Mouse (Mus musculus) adrenal gland, adult 8-10 months (tissue): Measurements from ENCODE around the gene Cd3e. TPM values are rescaled to one million over a fixed set of nuclear protein-coding genes. Genes with fewer than 3 reads are reported as not detected.
"Not testable (repeated sequence)": the region's sequence is repeated elsewhere in the genome, so short reads cannot be mapped to it uniquely, and the experiment has no call there.

Experiments
- DNase-seq: peaks from one replicate; pipeline ENCODE4 v3.0.0; 2022
- total RNA-seq, 4 experiments: library from RNA; stranded (reverse); gene quantifications; 2 replicates each; pipeline ENCODE4 v1.2.4; 2022

Cd3e gene
- total RNA-seq, 4 experiments from 2014 or later, result 0.56 to 2.7 (median 1.7) TPM

GRCm38 (mm10) chr9:44977813-44978212 is 31.6 kb downstream of the Cd3e start:
- DNase-seq, result no peak

GRCm38 (mm10) chr9:44969450-44969849 is 40.0 kb downstream of the Cd3e start:
- no peak for DNase-seq

GRCm38 (mm10) chr9:44967763-44968162 is 41.7 kb downstream of the Cd3e start:
- not testable (repeated sequence) for DNase-seq

GRCm38 (mm10) chr9:44966815-44967242 is 42.6 kb downstream of the Cd3e start:
- peak; percentile 77 for DNase-seq

GRCm38 (mm10) chr9:44965833-44966466 is 43.5 kb downstream of the Cd3e start:
- no peak for DNase-seq

- DNase-seq, result peak; percentile 98
Observed at GRCm38 (mm10) chr9:44965126-44965832, 44.1 kb downstream of the Cd3e start, which contains the start of gene Ube4a. TSS of gene Ube4a (minus strand) at chr9:44965600.

GRCm38 (mm10) chr9:44954432-44954831 is 55.0 kb downstream of the Cd3e start:
- DNase-seq, result no peak

Other genes with a start within 250 kb of the Cd3e start
- gene Arcn1, start 241.8 kb downstream of the Cd3e start, total RNA-seq, result 100 to 1,000 TPM; 172 to 185 (median 176) TPM
- 100 to 1,000 TPM in 2 of 4 experiments, 10 to 100 TPM in 2; 77.7 to 116 (median 99.6) TPM for gene Ift46, start 241.7 kb downstream of the Cd3e start, total RNA-seq
- gene Tmem25, start 210.3 kb downstream of the Cd3e start, total RNA-seq, result 10 to 100 TPM in 1 of 4 experiments, 1 to 10 TPM in 3; 8.7 to 15.3 (median 9.4) TPM
- gene Ttc36, start 206.6 kb downstream of the Cd3e start, total RNA-seq, result 1 to 10 TPM; 3.7 to 9.0 (median 5.5) TPM
- 10 to 100 TPM; 32.5 to 58.2 (median 41.4) TPM for gene Kmt2a, start 128.3 kb downstream of the Cd3e start, total RNA-seq
- 100 to 1,000 TPM; 346 to 533 (median 405) TPM for gene Atp5l, start 88.9 kb downstream of the Cd3e start, total RNA-seq
- gene Ube4a, start 44.0 kb downstream of the Cd3e start, total RNA-seq, result 100 to 1,000 TPM in 2 of 4 experiments, 10 to 100 TPM in 2; 85.1 to 103 (median 98.7) TPM
- gene Cd3g, start 29.2 kb downstream of the Cd3e start, total RNA-seq, result 1 to 10 TPM in 1 of 4 experiments, under 1 TPM in 2, not detected in 1; 0.52 to 1.3 (median 0.59) TPM
- under 1 TPM in 1 of 4 experiments, not detected in 3; 0.38 TPM for gene Cd3d, start 27.8 kb downstream of the Cd3e start, total RNA-seq
- 1 to 10 TPM; 4.5 to 7.1 (median 6.2) TPM for gene Mpzl2, start 30.2 kb upstream of the Cd3e start, total RNA-seq
- gene Mpzl3, start 45.6 kb upstream of the Cd3e start, total RNA-seq, result 10 to 100 TPM in 2 of 4 experiments, 1 to 10 TPM in 2; 6.5 to 17.4 (median 10.1) TPM
- 1 to 10 TPM; 2.2 to 3.9 (median 2.9) TPM for gene Jaml, start 69.6 kb upstream of the Cd3e start, total RNA-seq
- 10 to 100 TPM in 3 of 4 experiments, 1 to 10 TPM in 1; 9.1 to 14.4 (median 13.9) TPM for gene Scn2b, start 108.2 kb upstream of the Cd3e start, total RNA-seq
- gene Scn4b, start 128.8 kb upstream of the Cd3e start, total RNA-seq, result 1 to 10 TPM; 1.2 to 1.7 (median 1.5) TPM
- gene BC049352, start 172.4 kb upstream of the Cd3e start, total RNA-seq, result under 1 TPM in 3 of 4 experiments, not detected in 1; 0.65 to 0.68 (median 0.67) TPM
- gene Tmprss4, start 194.5 kb upstream of the Cd3e start, total RNA-seq, result not detected